Mouse (Mus musculus): Measurements from ENCODE around the gene Tmeff1. TPM values are rescaled to one million over a fixed set of nuclear protein-coding genes. Genes with fewer than 3 reads are reported as not detected.

The Tmeff1 gene
- polyA plus RNA-seq (2012; rRNA removed): 1.2 and 1.3 TPM in 2 replicates

DNA sequence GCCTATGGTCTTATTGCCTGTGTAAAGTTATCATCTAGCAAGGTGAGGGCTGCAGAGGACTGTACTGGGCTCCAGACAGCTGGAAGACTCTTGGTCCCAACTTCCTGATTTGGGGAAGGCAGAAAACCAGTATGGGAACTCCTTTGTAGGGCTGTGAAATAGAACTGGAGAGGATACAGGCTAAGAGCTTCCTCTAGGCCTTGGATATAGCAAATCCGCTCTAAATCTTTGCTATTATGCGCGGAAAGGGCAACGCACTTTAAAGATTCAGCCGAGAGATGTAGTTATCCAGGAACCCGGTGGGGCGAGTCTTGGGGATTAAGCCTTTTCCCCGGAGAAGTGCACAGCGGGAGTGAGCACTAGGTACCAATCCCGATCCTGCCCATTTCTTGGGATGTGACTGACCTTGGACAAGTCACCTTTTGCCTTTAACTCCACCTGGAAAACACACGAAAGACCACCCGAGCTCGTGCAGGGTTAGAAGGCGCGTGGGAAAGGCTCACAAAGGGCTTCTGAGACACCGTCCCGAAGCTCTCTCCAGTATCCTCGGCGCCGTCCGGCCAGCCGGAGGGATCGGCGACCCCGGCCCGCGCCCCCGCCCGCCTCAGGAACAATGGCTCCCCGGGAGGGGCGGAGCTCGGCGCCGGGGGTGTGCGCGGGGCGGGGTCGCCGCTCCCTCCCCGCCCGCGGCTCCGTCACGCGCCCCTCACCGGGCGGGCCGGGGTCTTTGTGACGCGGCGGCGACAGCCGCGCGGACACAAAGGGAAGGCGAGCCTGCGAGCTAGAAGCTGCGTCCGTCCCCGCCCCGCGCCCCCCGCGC lies at the start of gene Tmeff1:
Gene Tmeff1 (plus strand): TSS at position 754 of the 820 bp plus-strand sequence.
- H3K27me3 ChIP-seq (ENCODE audit: control insufficient read depth, insufficient read depth, low read length): no peaks in the 10 kb centered on the region; the same call in 1 of the 2 replicates
- no peak within 1 kb of the TSS for H3K27ac ChIP-seq (ENCODE audit: control insufficient read depth, insufficient read depth, low read length)
- TF ChIP-seq CTCF (IDR thresholded peaks at IDR 0.05; ENCODE audit: borderline replicate concordance, control insufficient read depth, extremely low read depth, insufficient read depth, low read length, poor library complexity) (no peak), POLR2A (IDR thresholded peaks at IDR 0.05; ENCODE audit: control insufficient read depth, extremely low read depth, insufficient read depth, low read length, poor library complexity) (no peak)
- no peaks in the 10 kb centered on the region for H3K4me1 ChIP-seq (replicated peaks; ENCODE audit: control insufficient read depth, insufficient read depth, low read length)
- H3K36me3 ChIP-seq (ENCODE audit: control insufficient read depth, insufficient read depth, low read length): no peaks in the 10 kb centered on the region
- peak within 1 kb of the TSS; percentile 22; the same call in 1 of the 2 replicates for H3K4me3 ChIP-seq (ENCODE audit: control insufficient read depth, insufficient read depth, low read length)
- WGBS: 10% methylated on average over 64 of the region's 64 CpGs
- no peak for DNase-seq

DNA sequence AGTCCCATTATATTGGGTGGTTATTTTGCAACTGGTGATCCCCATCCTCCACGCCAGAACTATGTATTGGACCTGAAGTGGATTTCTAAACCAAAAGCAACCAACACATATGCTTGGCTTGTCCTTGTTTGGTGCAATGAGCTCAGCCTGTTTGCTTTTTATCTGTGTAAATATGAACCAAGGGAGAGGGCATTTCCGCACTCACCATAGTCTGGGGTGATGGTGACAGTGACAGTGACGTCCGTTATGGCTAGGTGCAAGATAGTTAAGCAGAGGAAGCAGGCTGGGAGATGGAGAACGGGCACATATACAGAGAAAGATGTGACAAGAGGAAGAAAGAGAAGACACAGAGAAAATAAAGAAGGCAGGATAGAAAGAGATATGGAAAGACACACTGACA lies 48.7 kb upstream of the Tmeff1 start:
- TF ChIP-seq CTCF (IDR thresholded peaks at IDR 0.05; ENCODE audit: borderline replicate concordance, control insufficient read depth, extremely low read depth, insufficient read depth, low read length, poor library complexity) (no peak), POLR2A (IDR thresholded peaks at IDR 0.05; ENCODE audit: control insufficient read depth, extremely low read depth, insufficient read depth, low read length, poor library complexity) (no peak)
- peaks cover 9% of the 10 kb centered on the region for H3K4me1 ChIP-seq (replicated peaks; ENCODE audit: control insufficient read depth, insufficient read depth, low read length)
- 94% methylated on average over 5 of the region's 5 CpGs for WGBS
- H3K4me3 ChIP-seq (ENCODE audit: control insufficient read depth, insufficient read depth, low read length): no peak overlapping the region
- H3K27ac ChIP-seq (ENCODE audit: control insufficient read depth, insufficient read depth, low read length): no peak overlapping the region
- no peak for DNase-seq
- H3K36me3 ChIP-seq (ENCODE audit: control insufficient read depth, insufficient read depth, low read length): no peaks in the 10 kb centered on the region
- no peaks in the 10 kb centered on the region; the same call in 1 of the 2 replicates for H3K27me3 ChIP-seq (ENCODE audit: control insufficient read depth, insufficient read depth, low read length)

DNA sequence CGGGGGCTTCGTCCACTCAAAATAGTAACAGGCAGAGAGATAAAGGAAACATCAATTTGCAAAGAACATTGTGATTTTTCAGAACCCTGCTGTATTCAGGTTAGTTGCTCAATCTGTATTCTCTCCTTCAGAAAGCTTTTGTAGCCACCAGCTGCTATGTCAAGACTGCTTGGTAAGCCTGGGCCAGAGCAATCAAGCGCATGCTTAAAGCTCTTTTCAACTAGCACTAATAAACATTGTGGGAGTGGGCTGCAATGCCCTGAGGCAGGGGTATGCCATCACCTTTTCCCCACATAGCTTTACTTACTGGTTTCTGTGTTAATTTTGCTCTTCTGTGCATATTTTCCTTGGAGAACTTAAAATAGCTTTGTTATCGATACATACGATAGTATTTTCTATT lies 48.0 kb upstream of the Tmeff1 start:
- H3K36me3 ChIP-seq (ENCODE audit: control insufficient read depth, insufficient read depth, low read length): no peaks in the 10 kb centered on the region
- TF ChIP-seq POLR2A (IDR thresholded peaks at IDR 0.05; ENCODE audit: control insufficient read depth, extremely low read depth, insufficient read depth, low read length, poor library complexity): no peak
- no peak for TF ChIP-seq CTCF (IDR thresholded peaks at IDR 0.05; ENCODE audit: borderline replicate concordance, control insufficient read depth, extremely low read depth, insufficient read depth, low read length, poor library complexity)
- H3K27ac ChIP-seq (ENCODE audit: control insufficient read depth, insufficient read depth, low read length): no peak overlapping the region
- H3K27me3 ChIP-seq (ENCODE audit: control insufficient read depth, insufficient read depth, low read length): no peaks in the 10 kb centered on the region; the same call in 1 of the 2 replicates
- peaks cover 9% of the 10 kb centered on the region for H3K4me1 ChIP-seq (replicated peaks; ENCODE audit: control insufficient read depth, insufficient read depth, low read length)
- WGBS: 99% methylated on average over 5 of the region's 5 CpGs
- H3K4me3 ChIP-seq (ENCODE audit: control insufficient read depth, insufficient read depth, low read length): no peak overlapping the region
- no peak for DNase-seq

- no peaks in the 10 kb centered on the region; the same call in 1 of the 2 replicates for H3K27me3 ChIP-seq (ENCODE audit: control insufficient read depth, insufficient read depth, low read length)
- H3K27ac ChIP-seq (ENCODE audit: control insufficient read depth, insufficient read depth, low read length): no peak overlapping the region
- WGBS: 95% methylated on average over 2 of the region's 2 CpGs
- no peak for TF ChIP-seq CTCF (IDR thresholded peaks at IDR 0.05; ENCODE audit: borderline replicate concordance, control insufficient read depth, extremely low read depth, insufficient read depth, low read length, poor library complexity)
- no peak for DNase-seq
- H3K36me3 ChIP-seq (ENCODE audit: control insufficient read depth, insufficient read depth, low read length): no peaks in the 10 kb centered on the region
- no peak overlapping the region for H3K4me3 ChIP-seq (ENCODE audit: control insufficient read depth, insufficient read depth, low read length)
- peaks cover 9% of the 10 kb centered on the region for H3K4me1 ChIP-seq (replicated peaks; ENCODE audit: control insufficient read depth, insufficient read depth, low read length)
Measured at GRCm38 (mm10) chr4:48538581-48538980, 46.4 kb upstream of the Tmeff1 start.

- WGBS: 10% methylated on average over 84 of the region's 86 CpGs
- Histone ChIP-seq H3K4me3 (ENCODE audit: control insufficient read depth, insufficient read depth, low read length) (peak within 1 kb of the TSS; percentile 41), H3K4me1 (replicated peaks; ENCODE audit: control insufficient read depth, insufficient read depth, low read length) (peaks cover 9% of the 10 kb centered on the region), H3K27me3 (ENCODE audit: control insufficient read depth, insufficient read depth, low read length) (no peaks in the 10 kb centered on the region; the same call in 1 of the 2 replicates), H3K36me3 (ENCODE audit: control insufficient read depth, insufficient read depth, low read length) (no peaks in the 10 kb centered on the region), H3K27ac (ENCODE audit: control insufficient read depth, insufficient read depth, low read length) (no peak within 1 kb of the TSS)
- DNase-seq: peak; percentile 17
- TF ChIP-seq POLR2A (IDR thresholded peaks at IDR 0.05; ENCODE audit: control insufficient read depth, extremely low read depth, insufficient read depth, low read length, poor library complexity): no peak
Measured at GRCm38 (mm10) chr4:48539841-48540575, 45.0 kb upstream of the Tmeff1 start, which contains the start of gene Msantd3. TSS of gene Msantd3 (plus strand) at chr4:48539935.

GRCm38 (mm10) chr4:48540576-48541111 lies 44.3 kb upstream of the Tmeff1 start:
- TF ChIP-seq POLR2A (IDR thresholded peaks at IDR 0.05; ENCODE audit: control insufficient read depth, extremely low read depth, insufficient read depth, low read length, poor library complexity) (no peak), CTCF (IDR thresholded peaks at IDR 0.05; ENCODE audit: borderline replicate concordance, control insufficient read depth, extremely low read depth, insufficient read depth, low read length, poor library complexity) (no peak)
- DNase-seq: peak; percentile 3
- Histone ChIP-seq H3K4me1 (replicated peaks; ENCODE audit: control insufficient read depth, insufficient read depth, low read length) (peaks cover 9% of the 10 kb centered on the region), H3K27me3 (ENCODE audit: control insufficient read depth, insufficient read depth, low read length) (no peaks in the 10 kb centered on the region; the same call in 1 of the 2 replicates), H3K27ac (ENCODE audit: control insufficient read depth, insufficient read depth, low read length) (no peak overlapping the region), H3K36me3 (ENCODE audit: control insufficient read depth, insufficient read depth, low read length) (no peaks in the 10 kb centered on the region), H3K4me3 (ENCODE audit: control insufficient read depth, insufficient read depth, low read length) (peak overlapping the region; percentile 36)
- 15% methylated on average over 50 of the region's 50 CpGs for WGBS

Data from thymus, adult 2 months (tissue).